Mouse (Mus musculus): ENCODE data around the gene Scn8a.

- TF ChIP-seq CTCF (conservative IDR thresholded peaks at IDR 0.05; ENCODE audit: low read length): no peak
- TF ChIP-seq NANOG (IDR thresholded peaks at IDR 0.05; ENCODE audit: borderline replicate concordance, low read length): no peak
Measured at GRCm38 (mm10) chr15:101081035-101081548, 211.4 kb downstream of the Scn8a start.
